Mouse (Mus musculus) kidney, adult 9 months (tissue): ENCODE data around the gene Sec24c.
A peak's percentile ranks its signal among the peaks of the same experiment; 100 is the strongest.

Source experiments
- DNase-seq: peaks from one replicate; pipeline ENCODE4 v3.0.0; 2022

Sec24c gene

DNA sequence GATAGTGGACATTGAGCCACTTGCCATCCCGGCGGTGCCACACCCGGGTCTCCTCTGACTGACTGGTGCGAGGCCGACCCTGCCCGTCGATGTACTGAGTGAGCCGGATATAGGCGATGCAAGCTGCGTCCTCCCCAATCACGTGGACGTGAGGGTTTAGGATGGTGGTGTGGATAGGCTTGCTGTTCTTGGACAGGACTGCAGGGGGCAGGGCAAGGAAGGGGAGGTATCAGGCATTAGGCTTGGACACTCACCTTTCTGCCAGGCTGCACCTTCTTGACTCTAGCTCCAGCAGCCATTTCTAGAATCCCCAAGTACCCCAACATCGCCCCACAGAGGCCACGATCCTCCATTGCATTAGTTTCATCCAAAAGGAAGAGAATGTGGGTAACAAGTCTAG, 63.2 kb downstream of the Sec24c start:
- DNase-seq = peak; percentile 82

DNA sequence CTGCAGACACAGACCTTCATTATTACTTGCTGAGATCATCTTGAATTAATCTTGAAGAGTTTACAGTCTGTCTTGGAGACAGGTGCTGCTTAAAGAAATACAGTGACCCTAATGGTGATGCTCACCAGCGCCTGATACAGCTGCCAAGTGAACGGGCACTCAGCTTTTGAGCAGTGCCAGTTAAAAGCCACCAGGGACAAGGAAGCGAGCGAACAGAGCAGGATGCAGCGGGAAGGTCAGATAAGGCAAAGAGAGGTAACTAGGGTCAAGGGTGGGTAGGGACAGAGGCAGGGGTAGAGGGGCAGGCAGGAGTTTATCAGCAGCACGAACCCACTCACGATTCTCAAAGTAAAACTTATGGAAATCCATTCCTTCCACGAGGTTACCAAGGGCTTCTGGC, 64.4 kb downstream of the Sec24c start:
- DNase-seq = no peak

DNA sequence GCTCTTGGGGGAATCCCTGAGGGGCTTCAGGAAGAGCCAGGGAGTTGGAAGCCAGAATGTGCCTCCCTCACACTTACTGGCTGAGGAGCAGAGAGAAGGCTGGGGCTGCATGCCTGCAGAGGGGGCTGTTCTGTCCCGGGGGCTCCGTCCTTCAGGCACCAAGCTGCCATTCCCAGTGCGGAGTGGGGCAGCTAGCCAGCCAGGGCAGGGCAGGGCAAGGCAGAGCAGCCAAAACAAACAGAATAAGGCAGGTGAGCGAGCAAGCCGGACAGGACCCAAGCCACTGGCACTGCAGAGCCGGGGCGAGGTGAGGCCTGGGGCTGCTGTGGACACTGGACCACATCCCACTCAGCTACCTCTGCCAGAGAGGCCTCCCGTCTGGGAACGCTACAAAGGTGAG, 67.2 kb downstream of the Sec24c start:
- no peak for DNase-seq

DNA sequence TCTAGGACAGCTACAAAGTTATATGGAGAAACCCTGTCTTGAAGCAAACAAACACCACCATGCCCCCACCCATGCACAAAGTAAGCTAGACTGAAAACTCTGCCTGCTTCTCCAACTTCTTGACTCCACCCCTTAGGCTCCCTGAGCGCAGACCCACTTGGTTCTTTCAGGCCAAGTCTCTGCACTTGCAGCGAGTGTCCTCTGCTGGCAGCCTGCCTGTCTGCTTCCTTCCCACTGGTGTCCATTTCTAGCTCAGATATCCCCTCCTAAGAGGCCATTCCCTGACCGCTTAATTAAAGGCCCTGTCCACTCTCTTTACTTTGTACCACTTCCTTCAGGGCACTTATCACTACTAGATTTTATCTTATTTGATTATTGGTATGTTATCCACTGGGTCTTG, 69.5 kb downstream of the Sec24c start:
- DNase-seq = no peak
